Mouse (Mus musculus) brain, embryonic 18.5 days (tissue): ENCODE measurements around the gene Nt5c.
"Not testable (repeated sequence)": the region's sequence is repeated elsewhere in the genome, so short reads cannot be mapped to it uniquely, and the experiment has no call there.

ENCODE experiments used
- DNase-seq: peaks from one replicate; pipeline ENCODE4 v3.0.0-alpha.2; 2012; ENCODE audit warnings: low read depth, low spot score

The Nt5c gene

GRCm38 (mm10) chr11:115467217-115467618 is 24.4 kb downstream of the Nt5c start:
- DNase-seq, result no peak

GRCm38 (mm10) chr11:115464851-115465250 is 26.8 kb downstream of the Nt5c start:
- no peak for DNase-seq

GRCm38 (mm10) chr11:115463397-115463796 is 28.3 kb downstream of the Nt5c start:
- no peak for DNase-seq

- DNase-seq, result no peak
Observed at GRCm38 (mm10) chr11:115462243-115462891, 29.3 kb downstream of the Nt5c start, which contains the start of gene Slc16a5. Gene Slc16a5 (plus strand): TSS chr11:115462474.

- no peak for DNase-seq
Observed at GRCm38 (mm10) chr11:115461846-115462242, 29.8 kb downstream of the Nt5c start.

GRCm38 (mm10) chr11:115460976-115461375 is 30.7 kb downstream of the Nt5c start:
- no peak for DNase-seq

- no peak for DNase-seq
Observed at GRCm38 (mm10) chr11:115457405-115457804, 34.3 kb downstream of the Nt5c start.

GRCm38 (mm10) chr11:115456182-115456581 is 35.5 kb downstream of the Nt5c start:
- DNase-seq, result no peak

- no peak for DNase-seq
Observed at GRCm38 (mm10) chr11:115455619-115456018, 36.0 kb downstream of the Nt5c start.

DNA sequence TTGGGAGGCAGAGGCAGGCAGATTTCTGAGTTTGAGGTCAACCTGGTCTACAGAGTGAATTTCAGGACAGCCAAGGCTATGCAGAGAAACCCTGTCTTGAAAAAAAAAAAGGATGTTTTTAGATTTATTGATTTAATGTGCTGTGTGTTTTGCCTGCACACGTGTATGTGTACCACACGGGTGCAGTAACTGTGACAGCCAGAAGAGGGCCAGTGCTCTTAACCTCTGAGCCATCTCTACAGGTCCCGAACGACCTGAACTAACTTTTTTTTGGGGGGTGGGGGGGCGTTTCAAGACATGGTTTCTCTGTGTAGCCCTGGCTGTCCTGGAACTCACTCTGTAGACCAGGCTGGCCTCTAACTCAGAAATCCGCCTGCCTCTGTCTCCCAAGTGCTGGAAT is 36.8 kb downstream of the Nt5c start:
- not testable (repeated sequence) for DNase-seq

GRCm38 (mm10) chr11:115453306-115453705 is 38.4 kb downstream of the Nt5c start:
- no peak for DNase-seq

GRCm38 (mm10) chr11:115452281-115452860 is 39.3 kb downstream of the Nt5c start:
- DNase-seq, result no peak

DNA sequence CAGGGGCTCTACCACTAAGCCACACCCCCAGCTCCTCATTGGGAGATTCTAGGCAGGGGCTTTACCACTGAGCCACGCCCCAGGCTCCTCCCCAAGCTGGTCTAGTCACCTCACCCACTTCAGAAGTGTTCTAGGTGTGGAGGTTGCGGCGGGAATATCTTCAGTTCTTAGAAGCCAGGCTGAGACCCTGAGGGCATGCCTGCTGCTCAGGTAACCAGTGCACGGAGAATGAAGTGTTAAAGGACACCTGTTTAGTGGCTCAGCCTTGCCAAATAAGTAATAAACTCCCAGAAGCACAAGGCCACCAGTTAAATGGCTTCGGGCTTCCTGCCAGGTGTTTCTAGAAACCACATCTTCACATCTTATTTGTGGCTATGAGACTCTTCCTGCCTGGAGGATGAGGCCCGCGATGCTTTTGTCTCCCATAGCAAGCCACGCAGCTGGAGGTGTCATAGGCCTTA is 39.9 kb downstream of the Nt5c start:
- DNase-seq, result no peak

DNA sequence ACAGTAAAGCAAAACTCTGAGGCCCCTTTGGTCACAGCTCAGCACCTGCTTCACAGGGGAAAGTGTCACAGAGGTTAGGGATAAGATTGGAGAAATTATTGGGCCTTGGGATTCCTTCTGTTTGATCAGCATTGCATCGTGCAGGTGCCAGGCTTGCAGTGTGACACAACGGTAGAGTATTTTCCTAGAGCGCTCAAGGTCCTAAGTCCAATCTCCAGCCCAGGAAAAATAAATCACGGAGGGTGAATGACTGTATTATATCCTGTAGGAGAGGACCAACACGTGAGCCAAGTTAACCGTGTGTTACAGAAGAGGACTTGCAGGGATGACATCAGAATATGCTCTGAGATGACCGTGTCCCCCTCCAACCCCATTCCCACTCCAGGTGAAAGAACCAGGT is 41.5 kb downstream of the Nt5c start:
- no peak for DNase-seq

DNA sequence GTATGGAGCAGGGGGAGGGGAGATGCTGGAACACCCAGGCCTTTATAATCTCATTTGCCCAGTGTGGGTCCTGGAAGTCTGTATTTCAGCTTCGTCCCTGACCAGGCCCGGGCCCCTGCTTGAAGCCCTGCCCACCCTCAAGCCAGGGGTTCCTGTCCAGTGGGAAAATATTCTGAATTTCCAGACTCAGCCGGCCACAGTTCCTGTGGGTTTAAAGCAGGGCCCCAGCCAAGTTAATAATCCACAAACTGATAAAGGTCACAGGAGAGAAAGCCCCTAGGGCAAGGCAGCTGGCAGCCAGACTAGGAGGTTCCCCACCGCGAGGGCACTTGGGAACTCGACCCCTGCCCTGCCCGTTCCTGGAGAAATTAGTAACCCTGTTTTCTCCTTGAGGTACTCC is 42.7 kb downstream of the Nt5c start:
- no peak for DNase-seq

- no peak for DNase-seq
Observed at GRCm38 (mm10) chr11:115448075-115448474, 43.6 kb downstream of the Nt5c start.

GRCm38 (mm10) chr11:115447321-115447885 is 44.3 kb downstream of the Nt5c start:
- no peak for DNase-seq

DNA sequence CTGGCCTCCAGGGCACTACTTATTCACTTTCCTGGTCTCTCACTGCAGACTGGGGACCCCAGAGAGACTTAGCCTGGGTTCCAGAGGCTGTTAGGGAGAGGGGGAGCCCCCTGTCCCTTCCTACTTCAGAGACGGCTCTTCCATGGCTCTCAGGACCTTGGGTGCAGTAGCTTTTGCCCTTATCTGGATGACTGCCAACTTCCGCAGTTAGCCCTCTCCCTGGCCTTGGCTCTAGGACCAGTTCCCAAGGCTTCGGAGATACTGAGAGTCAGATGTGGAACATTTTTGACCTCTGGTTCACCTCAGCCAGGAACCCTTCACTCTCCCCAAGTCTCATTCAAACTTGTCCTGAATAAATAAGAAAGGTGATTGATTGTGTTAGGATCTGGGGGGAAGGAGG is 44.8 kb downstream of the Nt5c start:
- DNase-seq, result no peak

- no peak for DNase-seq
Observed at GRCm38 (mm10) chr11:115441417-115441816, 50.2 kb downstream of the Nt5c start.
